Mouse (Mus musculus) lung, embryonic 15.5 days (tissue): ENCODE results near the gene Lrrc23. TPM values are rescaled to one million over a fixed set of nuclear protein-coding genes. Genes with fewer than 3 reads are reported as not detected.

Source experiments
- ATAC-seq: fragments of 200-750 bp; cut with Nextera tagmentation; 2 replicates; pipeline ENCODE4 v1.8.0; 2017; ENCODE audit warnings: moderate number of reproducible peaks, borderline replicate concordance; ENCODE audit not compliant: low FRiP score, low TSS enrichment; ENCODE audit errors: extremely low read depth
- H3K27ac ChIP-seq: fragments of 300-500 bp; sonication (generic); 2 replicates; pipeline ENCODE4 v1.5.1; 2015; ENCODE audit warnings: moderate library complexity, mild to moderate bottlenecking, inconsistent platforms
- H3K27me3 ChIP-seq: fragments of 300-500 bp; sonication (generic); 2 replicates; pipeline ENCODE4 v1.6.1; 2015; ENCODE audit warnings: inconsistent platforms
- H3K36me3 ChIP-seq: fragments of 300-500 bp; sonication (generic); 2 replicates; pipeline ENCODE4 v1.6.1; 2015; ENCODE audit warnings: inconsistent platforms
- H3K4me1 ChIP-seq: fragments of 300-500 bp; sonication (generic); 2 replicates; pipeline ENCODE4 v1.6.1; 2015; ENCODE audit warnings: inconsistent platforms
- H3K4me2 ChIP-seq: fragments of 300-500 bp; sonication (generic); 2 replicates; pipeline ENCODE4 v1.6.1; 2015; ENCODE audit warnings: inconsistent platforms, mild to moderate bottlenecking, moderate library complexity
- H3K4me3 ChIP-seq: fragments of 300-500 bp; sonication (generic); 2 replicates; pipeline ENCODE4 v1.5.1; 2015; ENCODE audit warnings: mild to moderate bottlenecking, inconsistent platforms
- H3K9ac ChIP-seq: fragments of 300-500 bp; sonication (generic); 2 replicates; pipeline ENCODE4 v1.6.1; 2015; ENCODE audit warnings: inconsistent platforms
- H3K9me3 ChIP-seq: fragments of 300-500 bp; sonication (generic); 2 replicates; pipeline ENCODE4 v1.6.1; 2016; ENCODE audit warnings: inconsistent platforms
- WGBS: fragments of 180-500 bp; shearing (Covaris S2); methylation state at CpG from one replicate; pipeline ENCODE4 v1.1.7; 2015; 5-methylcytosine and 5-hydroxymethylcytosine counted together
- polyA plus RNA-seq: library from polyadenylated mRNA; unstranded; fragments of >200 nt; fragmentation: Nextera tagmentation; extraction: Ambion mirVana; gene quantifications from 2 replicates; pipeline ENCODE4 v1.2.1, GENCODE M21; 2015

The Lrrc23 gene
- polyA plus RNA-seq = 11.7 and 13.7 TPM in 2 replicates

- Histone ChIP-seq H3K9ac (0 out of 2 replicates have a peak within 1 kb of the TSS, but pooled peaks have one; percentile 8), H3K4me2 (peak within 1 kb of the TSS; percentile 77), H3K27me3 (peaks cover 12% of the 10 kb centered on the region), H3K4me1 (peaks cover 17% of the 10 kb centered on the region), H3K4me3 (peak within 1 kb of the TSS; percentile 40), H3K36me3 (no peaks in the 10 kb centered on the region), H3K27ac (no peak within 1 kb of the TSS), H3K9me3 (no peaks in the 10 kb centered on the region)
- ATAC-seq = peak; percentile 39; the same call in 1 of the 2 replicates
- WGBS = 1% methylated on average over 23 of the region's 23 CpGs
Observed at GRCm38 (mm10) chr6:124779222-124779983, at the start of gene Lrrc23. TSS of gene Lrrc23 (minus strand) at chr6:124779727.

- Histone ChIP-seq H3K4me3 (peak overlapping the region; percentile 61), H3K9me3 (no peaks in the 10 kb centered on the region), H3K9ac (peak overlapping the region; percentile 62), H3K27me3 (no peaks in the 10 kb centered on the region), H3K4me2 (peak overlapping the region; percentile 82), H3K36me3 (peaks cover 47% of the 10 kb centered on the region), H3K27ac (peak overlapping the region; percentile 27), H3K4me1 (peaks cover 27% of the 10 kb centered on the region)
- no peak for ATAC-seq
- 18% methylated on average over 10 of the region's 10 CpGs for WGBS
Observed at GRCm38 (mm10) chr6:124828101-124828592, 48.6 kb upstream of the Lrrc23 start.

GRCm38 (mm10) chr6:124822049-124822448, 42.5 kb upstream of the Lrrc23 start:
- 0 out of 2 replicates have a peak, but pooled peaks cover under 1% of the 10 kb centered on the region for H3K4me1 ChIP-seq
- no peaks in the 10 kb centered on the region for H3K27me3 ChIP-seq
- H3K4me2 ChIP-seq = no peak overlapping the region
- 94% methylated on average over 4 of the region's 4 CpGs for WGBS
- ATAC-seq = no peak
- no peak overlapping the region for H3K4me3 ChIP-seq
- no peak overlapping the region for H3K9ac ChIP-seq
- peaks cover 93% of the 10 kb centered on the region for H3K36me3 ChIP-seq
- H3K9me3 ChIP-seq = no peaks in the 10 kb centered on the region
- no peak overlapping the region for H3K27ac ChIP-seq

- Histone ChIP-seq H3K4me1 (no peaks in the 10 kb centered on the region), H3K9me3 (no peaks in the 10 kb centered on the region), H3K27ac (no peak overlapping the region), H3K9ac (no peak overlapping the region), H3K27me3 (no peaks in the 10 kb centered on the region), H3K36me3 (peaks cover 96% of the 10 kb centered on the region), H3K4me2 (no peak overlapping the region), H3K4me3 (no peak overlapping the region)
- 88% methylated on average over 5 of the region's 5 CpGs for WGBS
- ATAC-seq = no peak
Observed at GRCm38 (mm10) chr6:124820891-124821290, 41.4 kb upstream of the Lrrc23 start.

- H3K27me3 ChIP-seq = no peaks in the 10 kb centered on the region
- no peak overlapping the region for H3K4me3 ChIP-seq
- H3K27ac ChIP-seq = no peak overlapping the region
- no peaks in the 10 kb centered on the region for H3K9me3 ChIP-seq
- no peak for ATAC-seq
- H3K36me3 ChIP-seq = peaks cover 71% of the 10 kb centered on the region
- H3K9ac ChIP-seq = no peak overlapping the region
- 89% methylated on average over 8 of the region's 8 CpGs for WGBS
- no peak overlapping the region for H3K4me2 ChIP-seq
- H3K4me1 ChIP-seq = peaks cover 12% of the 10 kb centered on the region
Observed at GRCm38 (mm10) chr6:124817971-124818370, 38.4 kb upstream of the Lrrc23 start.

- H3K27me3 ChIP-seq = no peaks in the 10 kb centered on the region
- peaks cover 67% of the 10 kb centered on the region for H3K36me3 ChIP-seq
- no peaks in the 10 kb centered on the region for H3K9me3 ChIP-seq
- H3K4me2 ChIP-seq = no peak overlapping the region
- peaks cover 16% of the 10 kb centered on the region for H3K4me1 ChIP-seq
- WGBS = 95% methylated on average over 8 of the region's 8 CpGs
- no peak for ATAC-seq
- H3K4me3 ChIP-seq = no peak overlapping the region
- no peak overlapping the region for H3K27ac ChIP-seq
- no peak overlapping the region for H3K9ac ChIP-seq
Observed at GRCm38 (mm10) chr6:124817563-124817962, 38.0 kb upstream of the Lrrc23 start.

GRCm38 (mm10) chr6:124817125-124817524, 37.6 kb upstream of the Lrrc23 start:
- ATAC-seq = no peak
- H3K4me3 ChIP-seq = no peak overlapping the region
- no peak overlapping the region for H3K27ac ChIP-seq
- no peak overlapping the region for H3K9ac ChIP-seq
- H3K27me3 ChIP-seq = no peaks in the 10 kb centered on the region
- peaks cover 64% of the 10 kb centered on the region for H3K36me3 ChIP-seq
- 95% methylated on average over 11 of the region's 11 CpGs for WGBS
- peaks cover 20% of the 10 kb centered on the region for H3K4me1 ChIP-seq
- H3K4me2 ChIP-seq = no peak overlapping the region
- H3K9me3 ChIP-seq = no peaks in the 10 kb centered on the region

GRCm38 (mm10) chr6:124816611-124817010, 37.1 kb upstream of the Lrrc23 start:
- WGBS = 81% methylated on average over 4 of the region's 4 CpGs
- H3K4me3 ChIP-seq = no peak overlapping the region

GRCm38 (mm10) chr6:124814858-124815774, 35.6 kb upstream of the Lrrc23 start:
- no peak overlapping the region for H3K27ac ChIP-seq
- no peak; the same call in 1 of the 2 replicates for ATAC-seq
- no peak overlapping the region for H3K4me3 ChIP-seq
- H3K4me1 ChIP-seq = peaks cover 30% of the 10 kb centered on the region
- no peak overlapping the region for H3K9ac ChIP-seq
- H3K27me3 ChIP-seq = no peaks in the 10 kb centered on the region
- H3K9me3 ChIP-seq = no peaks in the 10 kb centered on the region
- peaks cover 57% of the 10 kb centered on the region for H3K36me3 ChIP-seq
- WGBS = 61% methylated on average over 9 of the region's 9 CpGs
- peak overlapping the region; percentile 71 for H3K4me2 ChIP-seq

More at GRCm38 (mm10) chr6:124816611-124817010, 37.1 kb upstream of the Lrrc23 start:
- no peak overlapping the region for H3K27ac ChIP-seq
- no peak overlapping the region for H3K4me2 ChIP-seq
- H3K4me1 ChIP-seq = peaks cover 25% of the 10 kb centered on the region
- ATAC-seq = no peak
- peaks cover 64% of the 10 kb centered on the region for H3K36me3 ChIP-seq
- H3K9ac ChIP-seq = no peak overlapping the region
- no peaks in the 10 kb centered on the region for H3K9me3 ChIP-seq
- no peaks in the 10 kb centered on the region for H3K27me3 ChIP-seq

- H3K9me3 ChIP-seq = no peaks in the 10 kb centered on the region
- WGBS = 26% methylated on average over 8 of the region's 8 CpGs
- H3K36me3 ChIP-seq = peaks cover 51% of the 10 kb centered on the region
- no peaks in the 10 kb centered on the region for H3K27me3 ChIP-seq
- peak overlapping the region; percentile 78 for H3K4me3 ChIP-seq
- ATAC-seq = peak; percentile 43; the same call in 1 of the 2 replicates
- peak overlapping the region; percentile 93 for H3K27ac ChIP-seq
- no peak overlapping the region for H3K9ac ChIP-seq
- peak overlapping the region; percentile 71 for H3K4me2 ChIP-seq
- H3K4me1 ChIP-seq = peaks cover 36% of the 10 kb centered on the region
Observed at GRCm38 (mm10) chr6:124814448-124814847, 34.9 kb upstream of the Lrrc23 start.

GRCm38 (mm10) chr6:124813933-124814332, 34.4 kb upstream of the Lrrc23 start, which contains the start of gene Tpi1:
TSS of gene Tpi1 (minus strand) at chr6:124814296.
- WGBS = under 1% methylated on average over 22 of the region's 22 CpGs

More at GRCm38 (mm10) chr6:124813933-124814332, 34.4 kb upstream of the Lrrc23 start, which contains the start of gene Tpi1:
- H3K9ac ChIP-seq = peak within 1 kb of the TSS; percentile 85
- ATAC-seq = peak; percentile 90
- H3K4me1 ChIP-seq = peaks cover 36% of the 10 kb centered on the region
- no peaks in the 10 kb centered on the region for H3K27me3 ChIP-seq
- peak within 1 kb of the TSS; percentile 78 for H3K4me3 ChIP-seq
- H3K9me3 ChIP-seq = no peaks in the 10 kb centered on the region
- peak within 1 kb of the TSS; percentile 71 for H3K4me2 ChIP-seq
- peak within 1 kb of the TSS; percentile 93 for H3K27ac ChIP-seq
- peaks cover 46% of the 10 kb centered on the region for H3K36me3 ChIP-seq
